Mouse (Mus musculus) cerebellum, adult 11 months (tissue): ENCODE data around the gene Rad21l.
A peak's percentile ranks its signal among the peaks of the same experiment; 100 is the strongest.

Source experiments
- DNase-seq: peaks from one replicate; pipeline ENCODE4 v3.0.0; 2022

The Rad21l gene

DNA sequence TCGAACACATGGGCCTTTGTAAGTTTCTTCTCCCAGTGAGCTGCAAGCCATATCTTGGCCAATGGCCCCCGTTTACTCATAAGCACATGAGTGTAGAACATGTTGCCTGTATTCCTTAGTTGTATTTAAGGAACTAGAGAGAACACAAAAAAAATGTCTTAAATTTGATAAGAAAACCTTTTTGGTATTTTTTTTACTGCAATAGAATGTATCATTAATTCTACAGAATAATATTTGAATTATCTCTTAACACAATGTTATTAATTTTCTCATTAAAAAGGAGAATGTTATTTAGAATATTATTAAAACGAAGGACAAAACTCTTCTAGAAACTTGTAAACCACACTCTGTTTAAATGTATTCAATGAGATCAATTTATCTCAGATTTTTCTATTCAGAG is at the start of gene Rad21l:
Rad21l (minus strand) TSS at position 101 of the 400 bp plus-strand sequence.
- no peak for DNase-seq

DNA sequence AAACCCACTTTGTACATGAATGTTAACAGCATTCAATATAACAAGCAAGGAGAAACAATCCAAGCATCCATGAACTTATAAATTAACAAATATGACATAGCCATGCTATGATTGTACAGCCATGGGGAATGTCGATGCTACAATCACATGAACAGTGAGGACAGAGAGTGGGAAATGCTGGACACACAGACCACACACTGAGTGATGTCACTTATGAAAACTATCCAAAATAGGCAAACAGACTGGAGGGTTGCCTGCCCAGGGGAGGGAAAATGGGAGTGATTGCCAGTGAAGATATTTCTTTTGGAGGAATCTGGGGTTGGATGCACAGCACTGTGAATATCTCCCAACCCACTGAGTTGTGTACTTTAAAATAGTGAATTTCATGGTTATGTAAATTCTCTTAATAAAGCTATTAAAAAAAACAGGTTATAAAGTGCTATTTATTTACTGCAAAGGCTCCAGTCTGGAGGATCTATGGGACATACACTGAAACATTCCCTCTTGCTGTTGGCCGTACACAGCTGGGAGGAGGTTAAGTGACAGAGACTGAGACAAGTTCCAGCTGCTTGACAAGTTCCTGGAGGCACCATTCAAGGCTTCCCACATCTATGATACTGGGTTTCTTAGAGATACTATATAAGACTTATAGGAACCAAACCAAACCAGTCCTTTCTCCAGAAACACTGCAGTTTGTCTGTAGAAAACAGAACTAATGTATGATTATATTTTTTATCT is 48.2 kb upstream of the Rad21l start:
- DNase-seq = no peak

DNA sequence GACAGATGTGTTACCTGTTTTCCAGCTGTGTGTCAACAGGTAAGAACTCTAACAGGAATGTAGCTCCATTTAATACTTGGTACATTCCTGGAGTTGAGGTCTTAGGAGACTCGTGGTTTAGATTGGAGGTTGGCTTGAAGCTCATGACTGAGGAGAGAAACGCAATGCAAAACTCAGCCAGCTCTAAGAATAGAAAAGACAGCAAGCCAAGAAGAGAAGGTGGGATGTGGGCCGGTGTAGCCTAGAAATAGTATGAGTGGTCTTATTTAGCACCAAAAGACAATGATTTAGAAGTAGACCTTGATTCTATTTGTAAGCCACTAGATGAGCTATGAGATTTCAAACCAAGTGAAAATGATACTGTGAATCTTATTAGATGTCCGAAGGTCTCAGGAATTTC is 47.2 kb upstream of the Rad21l start:
- DNase-seq = no peak

GRCm38 (mm10) chr2:151712647-151713046 is 44.3 kb upstream of the Rad21l start:
- DNase-seq = no peak

- DNase-seq = peak; percentile 19
Observed at GRCm38 (mm10) chr2:151702851-151703190, 34.5 kb upstream of the Rad21l start.

DNA sequence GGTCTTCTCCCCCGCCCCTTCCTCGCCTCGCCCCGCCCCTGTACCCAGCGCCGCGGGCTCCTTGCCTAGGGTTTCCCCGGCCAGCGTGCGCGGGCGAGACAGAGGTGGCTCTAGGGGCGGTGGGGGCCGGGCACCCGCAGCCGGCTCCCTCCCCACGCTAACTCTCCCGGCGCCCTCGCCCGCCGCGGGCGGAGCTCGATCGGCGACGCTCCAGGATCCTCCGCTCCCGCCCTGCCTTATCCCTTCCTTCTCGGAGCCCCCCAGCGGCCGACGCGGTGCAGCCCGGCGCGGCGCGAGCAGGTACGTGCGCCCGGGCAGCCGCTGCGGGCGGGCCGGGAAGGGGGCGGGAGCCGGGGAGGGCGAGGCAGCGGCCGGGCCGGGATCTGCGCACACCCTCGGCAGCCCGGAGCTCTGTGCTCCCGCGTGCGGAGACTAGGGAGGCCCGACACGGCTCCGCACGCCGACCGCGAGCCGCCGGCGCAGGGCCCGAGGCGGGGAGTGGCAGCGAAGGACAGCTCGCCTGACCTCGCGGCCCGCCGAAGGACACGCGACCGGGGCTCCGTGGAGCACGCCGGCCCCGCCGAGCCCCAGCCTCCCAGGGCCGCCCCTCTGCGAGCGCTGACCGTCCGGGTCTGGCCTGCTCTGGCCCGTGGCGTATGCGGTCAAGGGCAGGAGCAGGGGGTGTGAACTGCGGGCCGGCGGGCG is 34.0 kb upstream of the Rad21l start:
- peak; percentile 41 for DNase-seq

- no peak for DNase-seq
Observed at GRCm38 (mm10) chr2:151701231-151702145, 33.2 kb upstream of the Rad21l start, which contains the start of gene Tmem74b. Gene Tmem74b, plus strand, starts transcription at chr2:151702008.

- DNase-seq = no peak
Observed at GRCm38 (mm10) chr2:151682976-151683375, 14.6 kb upstream of the Rad21l start.

DNA sequence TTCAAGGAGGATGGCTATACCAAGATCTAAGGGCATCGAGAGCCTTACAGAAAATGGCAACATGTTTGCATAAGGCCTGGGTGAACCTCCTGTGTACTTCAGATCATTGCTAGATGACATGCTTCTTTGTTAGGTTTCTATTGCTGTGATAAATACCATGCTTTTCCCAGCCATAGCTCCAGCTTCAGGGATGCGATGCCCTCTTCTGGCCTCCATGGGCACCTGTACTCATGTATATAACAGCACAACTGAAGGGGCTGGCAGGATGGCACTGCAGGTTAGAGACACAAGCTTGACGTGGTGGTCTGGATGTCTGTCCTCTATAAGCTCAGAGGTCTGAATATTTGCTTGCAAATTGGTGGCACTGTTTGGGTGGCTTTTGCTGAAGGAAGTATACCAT is 14.0 kb upstream of the Rad21l start:
- no peak for DNase-seq

- DNase-seq = peak; percentile 12
Observed at GRCm38 (mm10) chr2:151676234-151676633, 7.9 kb upstream of the Rad21l start.

DNA sequence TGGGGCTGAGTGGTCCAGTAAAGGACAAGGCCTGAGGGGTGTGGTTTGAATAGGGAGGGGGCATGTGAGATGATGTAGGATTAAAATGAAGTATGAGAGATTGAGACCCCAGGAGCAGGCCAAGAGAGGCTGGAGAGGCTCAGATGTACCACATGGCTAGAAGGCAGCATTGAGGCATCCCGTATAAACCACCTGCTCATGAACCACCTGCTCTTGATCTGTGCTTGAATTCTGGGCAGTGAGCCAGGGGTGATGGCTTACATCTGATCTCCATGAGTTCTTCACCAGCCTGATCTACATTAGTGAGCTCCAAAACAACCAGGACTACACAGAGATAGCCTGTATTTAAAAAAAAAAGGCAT is 2.6 kb upstream of the Rad21l start:
- no peak for DNase-seq

DNA sequence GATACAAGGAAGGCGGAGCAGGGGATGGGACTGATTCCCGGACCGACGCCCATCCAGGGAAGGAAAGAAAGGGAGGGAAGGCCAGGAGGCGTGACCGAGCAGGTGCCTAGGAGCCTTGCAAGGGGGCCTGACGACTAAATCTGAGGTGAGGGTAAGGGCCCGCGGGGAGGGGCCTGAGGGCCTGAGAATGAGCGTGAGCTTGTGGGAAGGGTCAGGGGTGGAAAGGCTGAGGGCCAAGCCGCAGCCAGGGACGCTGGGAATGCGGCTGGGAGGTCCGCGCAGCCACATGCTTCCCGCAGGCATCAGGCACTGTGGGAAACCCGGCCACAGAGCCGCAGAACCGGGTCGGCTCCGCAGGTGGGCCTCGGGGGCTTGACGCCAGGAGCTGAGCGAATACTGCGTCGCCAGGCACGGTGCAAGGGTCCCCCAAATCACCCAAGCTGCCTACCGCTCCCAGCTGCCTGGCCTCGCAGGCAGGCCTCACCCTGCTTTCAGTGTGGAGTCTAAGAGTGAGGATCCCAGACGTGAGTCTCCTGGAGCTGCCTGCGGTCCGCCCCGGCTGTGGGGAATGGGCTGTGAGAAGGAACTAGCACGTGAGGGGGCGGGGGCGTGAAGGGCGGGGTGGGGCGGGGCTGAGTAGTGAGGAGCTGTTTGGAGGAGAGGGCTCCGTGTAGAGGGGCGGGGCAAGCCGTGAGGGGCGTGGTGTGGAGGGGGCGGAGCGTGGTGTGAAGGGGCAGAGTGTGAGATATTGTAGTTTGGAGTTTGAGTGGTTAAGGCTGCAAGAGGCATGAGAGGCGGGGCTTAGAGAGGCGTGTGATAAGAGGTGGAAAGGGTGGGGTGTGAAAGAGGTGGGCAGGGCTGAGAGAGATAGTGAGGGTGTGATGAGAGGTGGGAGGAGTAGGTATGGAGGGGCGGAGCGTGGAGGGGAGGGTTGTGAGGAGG is 2.0 kb upstream of the Rad21l start:
- DNase-seq = no peak

- no peak for DNase-seq
Observed at GRCm38 (mm10) chr2:151652053-151652452, 16.3 kb downstream of the Rad21l start.

DNA sequence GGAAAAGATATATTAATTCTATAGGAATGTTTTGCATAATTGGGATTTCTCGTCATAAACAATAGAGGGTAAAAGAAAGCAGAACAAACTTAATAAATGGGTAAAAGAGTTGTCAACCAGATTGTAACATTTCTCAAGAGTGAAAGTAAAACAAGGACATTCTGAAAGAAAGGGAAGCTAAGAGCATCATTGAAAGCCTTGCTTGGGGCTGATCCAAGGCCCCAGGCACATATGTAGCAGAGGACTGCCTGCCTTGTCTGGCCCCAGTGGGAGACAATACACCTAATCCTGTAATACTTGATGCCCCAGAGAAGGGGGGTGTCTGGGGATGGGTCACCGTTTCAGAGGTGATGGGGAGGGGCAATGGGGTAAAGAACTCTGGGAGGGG is 32.3 kb downstream of the Rad21l start:
- no peak for DNase-seq

DNA sequence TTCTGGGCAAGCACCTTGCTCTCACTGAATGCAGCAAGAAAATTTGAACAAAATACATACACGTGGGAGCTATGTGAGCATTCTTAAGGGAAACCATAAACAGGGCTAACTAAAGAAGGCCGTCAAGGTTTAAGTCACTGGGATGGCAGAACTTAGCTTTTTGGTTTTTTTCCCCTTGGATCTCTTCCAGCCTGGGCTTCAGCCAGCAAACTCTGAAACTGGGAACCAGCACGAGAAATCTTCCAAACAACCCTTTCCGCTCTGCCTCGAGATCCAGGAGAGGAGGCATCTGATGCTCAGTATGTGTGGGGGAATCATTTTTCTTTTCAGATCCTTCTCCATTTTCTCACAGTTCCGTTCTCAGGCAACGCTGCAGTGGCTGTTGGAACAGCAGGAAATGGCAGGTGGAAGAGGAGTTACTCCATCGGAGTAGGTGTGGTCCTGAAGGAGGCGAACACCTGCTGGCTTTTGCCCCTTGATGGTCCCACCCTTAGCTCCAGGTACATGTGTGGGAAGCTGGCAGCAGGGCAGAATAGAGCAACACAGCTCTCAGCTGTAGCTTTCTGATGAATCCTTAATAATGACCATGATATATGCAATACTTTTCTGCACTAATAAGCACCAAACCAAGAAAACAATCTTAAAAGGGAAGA is 32.8 kb downstream of the Rad21l start:
- DNase-seq = no peak

DNA sequence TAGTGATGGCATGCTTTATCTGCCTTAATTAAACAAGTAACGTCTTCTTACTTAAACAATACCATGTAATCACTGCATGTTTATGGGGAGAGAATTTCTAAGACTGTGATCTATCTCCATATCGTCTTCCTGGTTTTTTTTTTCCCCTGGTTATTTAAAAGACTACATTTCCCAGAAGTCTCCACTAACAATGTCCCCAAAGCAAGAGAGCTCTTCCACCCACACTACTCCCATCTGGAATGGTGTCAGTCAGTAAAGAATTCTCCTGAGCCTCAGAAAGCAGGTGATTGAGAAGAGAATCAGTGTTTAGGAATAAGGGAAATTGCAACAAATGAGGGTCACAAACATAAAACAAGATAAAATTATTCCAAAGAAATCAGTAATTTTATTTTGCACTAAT is 33.4 kb downstream of the Rad21l start:
- DNase-seq = no peak

GRCm38 (mm10) chr2:151632982-151633381 is 35.4 kb downstream of the Rad21l start:
- DNase-seq = no peak

DNA sequence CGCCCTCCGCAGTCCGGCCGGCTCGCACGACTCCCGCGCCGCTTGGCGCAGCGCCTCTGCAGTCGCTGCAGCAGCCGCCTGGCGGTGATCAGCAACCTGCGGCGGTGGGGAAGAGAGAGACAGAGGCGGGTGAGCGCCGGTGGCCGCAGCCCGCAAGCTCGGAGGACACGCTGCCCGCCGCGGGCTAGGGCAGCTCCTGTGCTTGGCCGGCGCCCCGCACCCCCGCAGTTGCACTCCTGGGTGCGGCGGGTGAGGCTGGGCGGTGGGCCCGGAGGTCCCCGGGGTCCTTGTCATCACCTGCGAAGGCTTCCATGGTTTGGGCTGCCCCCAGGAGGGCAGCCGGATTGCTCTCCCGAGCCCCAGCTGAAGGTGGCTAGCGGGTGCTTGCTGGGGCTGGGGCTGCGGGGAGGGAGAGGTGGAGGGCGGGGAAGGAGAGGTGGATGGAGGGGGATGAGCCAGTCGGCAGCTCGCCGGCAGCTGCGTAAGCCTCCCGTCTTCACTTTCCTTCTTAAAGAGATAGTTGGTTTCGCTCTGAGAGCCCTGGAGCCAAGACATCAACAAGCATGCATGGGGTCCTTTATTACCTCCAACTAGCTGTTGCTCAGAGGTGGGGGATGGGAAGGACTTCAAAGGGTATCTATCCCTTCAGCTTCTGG is 36.0 kb downstream of the Rad21l start, which contains the start of gene Snph:
Snph (minus strand) TSS at position 435 of the 656 bp plus-strand sequence.
- DNase-seq = peak; percentile 73

- DNase-seq = no peak
Observed at GRCm38 (mm10) chr2:151631406-151632158, 36.8 kb downstream of the Rad21l start.

DNA sequence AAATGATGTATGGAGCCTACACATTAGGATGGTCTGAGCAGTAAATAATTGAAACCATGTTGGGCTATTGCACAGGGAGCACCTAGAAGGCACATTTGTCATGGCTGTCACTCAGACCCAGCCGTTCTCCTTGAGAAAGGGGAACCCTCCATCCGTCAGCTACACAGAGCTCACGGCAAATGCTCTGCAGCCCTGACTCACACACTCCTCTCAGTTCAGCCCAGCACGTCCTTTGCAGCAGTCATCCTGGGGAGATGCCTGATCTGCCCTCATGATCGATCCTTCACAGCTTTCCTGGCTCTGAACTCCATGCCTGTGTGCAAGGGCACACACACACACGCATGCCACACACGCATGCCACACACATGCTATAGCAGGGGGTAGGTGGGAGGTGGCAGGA is 39.0 kb downstream of the Rad21l start:
- no peak for DNase-seq
